Mouse (Mus musculus) lung, postnatal 0 days (tissue): ENCODE results near the gene Tunar.

Source experiments
- CTCF ChIP-seq: IDR thresholded peaks from 2 replicates; pipeline ENCODE4 v1.5.1; 2016; ENCODE audit warnings: antibody characterized with exemption, mild to moderate bottlenecking
- EP300 ChIP-seq: IDR thresholded peaks from 2 replicates; pipeline ENCODE4 v1.6.1; 2016; ENCODE audit warnings: antibody characterized with exemption, mild to moderate bottlenecking, control low read depth

DNA sequence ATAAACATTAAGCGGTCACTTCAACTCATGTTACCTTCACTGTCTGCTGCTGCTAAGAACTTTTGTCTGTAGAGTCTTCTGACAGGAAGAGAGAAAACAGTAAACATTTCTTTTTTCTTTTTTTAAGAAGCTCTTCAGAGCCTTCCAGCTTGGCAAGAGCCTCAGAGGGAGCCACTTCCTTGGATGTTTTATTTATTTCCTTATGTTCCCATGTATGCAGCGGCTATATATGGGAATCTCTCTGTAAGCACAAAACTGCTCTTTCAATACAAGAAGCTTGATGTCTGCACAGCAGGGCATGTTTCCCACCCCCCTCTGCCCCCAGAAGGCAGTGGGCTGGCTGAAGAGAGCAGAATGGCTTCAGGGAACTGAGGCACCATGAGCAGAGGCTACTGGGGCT lies 30.0 kb downstream of the Tunar start:
- no peak for TF ChIP-seq CTCF
- no peak for TF ChIP-seq EP300
